In the genomic region with DNA sequence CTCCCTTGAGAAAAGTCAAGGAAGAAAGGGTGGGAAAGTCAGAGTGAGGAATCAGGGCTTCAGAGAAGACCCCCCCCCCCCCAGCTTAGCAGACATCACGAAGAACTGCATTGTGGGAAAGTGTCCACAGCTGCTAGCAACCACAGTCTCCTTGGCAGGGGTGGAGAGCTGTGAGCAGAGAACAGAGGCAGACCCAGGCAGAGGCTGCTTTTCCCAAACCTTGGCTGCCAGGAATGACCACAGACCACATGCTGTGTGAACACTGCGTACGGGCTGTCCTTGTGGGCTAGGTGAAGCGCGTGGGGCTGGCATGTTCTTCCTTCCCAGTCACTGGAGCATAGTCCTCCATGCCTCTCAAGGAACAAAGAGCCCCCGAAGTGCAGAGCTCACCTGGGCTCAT, we compare ENCODE assay signal across 17 mouse cellular contexts.
A peak's percentile ranks its signal among the peaks of the same experiment; 100 is the strongest.
DNase-seq lines count a peak whose midpoint lies in the region; ATAC-seq and TF ChIP-seq lines count a peak whose summit lies in the region.
"Had no signal": no experiment of that assay in that cellular context is flagged by ENCODE, and none has a peak within 500 bp of the region (broad histone marks: within the 10 kb centered on the region; RNA-seq: fewer than 3 reads in every experiment).

No protein-coding gene starts in this region.

- TF ChIP-seq EP300 in ES-Bruce4 (IDR thresholded peaks at IDR 0.05; ENCODE audit: insufficient read depth, low read depth, low read length), result no peak

- WGBS in midbrain, embryonic 10.5 days, result 83% methylated on average over 6 of the region's 6 CpGs
- 83% methylated on average over 6 of the region's 6 CpGs for WGBS in midbrain, embryonic 14.5 days
- WGBS in forebrain, embryonic 15.5 days, result 69% methylated on average over 6 of the region's 6 CpGs
- WGBS in midbrain, postnatal 0 days, result 61% methylated on average over 6 of the region's 6 CpGs
- WGBS in limb, embryonic 10.5 days, result 87% methylated on average over 6 of the region's 6 CpGs

- no peaks in the 10 kb centered on the region for H3K9me3 ChIP-seq in midbrain, embryonic 10.5 days (replicated peaks)
- no peaks in the 10 kb centered on the region for H3K9me3 ChIP-seq in midbrain, embryonic 14.5 days (ENCODE audit: control insufficient read depth, low read length)
- H3K9me3 ChIP-seq in ES-Bruce4 (replicated peaks; ENCODE audit: control insufficient read depth, insufficient read depth, low read length, poor library complexity, severe bottlenecking), result no peaks in the 10 kb centered on the region
- H3K9me3 ChIP-seq in forebrain, embryonic 15.5 days, result no peaks in the 10 kb centered on the region
- H3K9me3 ChIP-seq in midbrain, postnatal 0 days (ENCODE audit: low read length), result no peaks in the 10 kb centered on the region
- no peaks in the 10 kb centered on the region for H3K9me3 ChIP-seq in limb, embryonic 10.5 days (replicated peaks)

- no peak overlapping the region for H3K4me3 ChIP-seq in midbrain, embryonic 10.5 days
- H3K4me3 ChIP-seq in midbrain, embryonic 14.5 days (replicated peaks; ENCODE audit: low read depth, low read length), result no peak overlapping the region
- peak overlapping the region; percentile 29 for H3K4me3 ChIP-seq in ES-Bruce4 (ENCODE audit: low read depth, low read length)
- H3K4me3 ChIP-seq in forebrain, embryonic 15.5 days, result no peak overlapping the region
- H3K4me3 ChIP-seq in midbrain, postnatal 0 days (ENCODE audit: low read depth, low read length), result no peak overlapping the region
- no peak overlapping the region for H3K4me3 ChIP-seq in limb, embryonic 10.5 days

- H3K4me1 ChIP-seq in midbrain, embryonic 10.5 days, result peaks cover 72% of the 10 kb centered on the region
- peaks cover 26% of the 10 kb centered on the region for H3K4me1 ChIP-seq in midbrain, embryonic 14.5 days (ENCODE audit: control insufficient read depth, insufficient read depth, low read length)
- peaks cover 1% of the 10 kb centered on the region for H3K4me1 ChIP-seq in ES-Bruce4 (ENCODE audit: control insufficient read depth, insufficient read depth, low read length)
- peaks cover 46% of the 10 kb centered on the region for H3K4me1 ChIP-seq in forebrain, embryonic 15.5 days
- H3K4me1 ChIP-seq in midbrain, postnatal 0 days (ENCODE audit: insufficient read depth, low read length), result 0 out of 2 replicates have a peak, but pooled peaks cover 3% of the 10 kb centered on the region
- H3K4me1 ChIP-seq in limb, embryonic 10.5 days, result peaks cover 22% of the 10 kb centered on the region

- H3K27ac ChIP-seq in midbrain, embryonic 10.5 days (replicated peaks), result peak overlapping the region; percentile 52; the same call in 1 of the 2 replicates
- no peak overlapping the region for H3K27ac ChIP-seq in midbrain, embryonic 14.5 days (replicated peaks; ENCODE audit: low read depth, low read length)
- peak overlapping the region; percentile 45 for H3K27ac ChIP-seq in ES-Bruce4 (ENCODE audit: insufficient read depth, low read length)
- peak overlapping the region; percentile 89 for H3K27ac ChIP-seq in forebrain, embryonic 15.5 days (replicated peaks)
- no peak overlapping the region for H3K27ac ChIP-seq in midbrain, postnatal 0 days (ENCODE audit: low read depth, low read length)
- no peak overlapping the region; the same call in 1 of the 2 replicates for H3K27ac ChIP-seq in limb, embryonic 10.5 days
- H3K27ac ChIP-seq: liver, embryonic 14.5 days had no signal

- H3K36me3 ChIP-seq in midbrain, embryonic 10.5 days, result no peaks in the 10 kb centered on the region
- no peaks in the 10 kb centered on the region for H3K36me3 ChIP-seq in midbrain, embryonic 14.5 days (ENCODE audit: control insufficient read depth, insufficient read depth, low read length)
- H3K36me3 ChIP-seq in ES-Bruce4 (ENCODE audit: control insufficient read depth, insufficient read depth, low read length, poor library complexity, severe bottlenecking), result no peaks in the 10 kb centered on the region
- no peaks in the 10 kb centered on the region for H3K36me3 ChIP-seq in forebrain, embryonic 15.5 days
- no peaks in the 10 kb centered on the region for H3K36me3 ChIP-seq in midbrain, postnatal 0 days (ENCODE audit: insufficient read depth, low read length)
- H3K36me3 ChIP-seq in limb, embryonic 10.5 days, result no peaks in the 10 kb centered on the region

- no peaks in the 10 kb centered on the region for H3K27me3 ChIP-seq in midbrain, embryonic 10.5 days (ENCODE audit: low read depth, poor library complexity, severe bottlenecking)
- no peaks in the 10 kb centered on the region for H3K27me3 ChIP-seq in midbrain, embryonic 14.5 days (ENCODE audit: control insufficient read depth, insufficient read depth, low read length)
- no peaks in the 10 kb centered on the region for H3K27me3 ChIP-seq in ES-Bruce4 (ENCODE audit: control insufficient read depth, insufficient read depth, low read length, poor library complexity, severe bottlenecking)
- H3K27me3 ChIP-seq in forebrain, embryonic 15.5 days, result no peaks in the 10 kb centered on the region
- H3K27me3 ChIP-seq in midbrain, postnatal 0 days (ENCODE audit: insufficient read depth, low read length), result no peaks in the 10 kb centered on the region
- H3K27me3 ChIP-seq in limb, embryonic 10.5 days (ENCODE audit: low read depth, poor library complexity, severe bottlenecking), result no peaks in the 10 kb centered on the region
- H3K27me3 ChIP-seq: Patski had no signal

- H3K9ac ChIP-seq in midbrain, embryonic 14.5 days (replicated peaks; ENCODE audit: low read length), result no peak overlapping the region
- H3K9ac ChIP-seq in ES-Bruce4 (ENCODE audit: low read depth, poor library complexity, severe bottlenecking), result peak overlapping the region; percentile 6; the same call in 1 of the 2 replicates
- no peak overlapping the region for H3K9ac ChIP-seq in forebrain, embryonic 15.5 days (replicated peaks)
- H3K9ac ChIP-seq in midbrain, postnatal 0 days (replicated peaks; ENCODE audit: low read length, poor library complexity, severe bottlenecking), result no peak overlapping the region
- H3K9ac ChIP-seq: liver, embryonic 14.5 days had no signal

- no peak for TF ChIP-seq POLR2A in ES-Bruce4 (IDR thresholded peaks at IDR 0.05; ENCODE audit: insufficient read depth, low read length)

- H3K4me2 ChIP-seq in midbrain, embryonic 14.5 days (ENCODE audit: low read length), result no peak overlapping the region
- no peak overlapping the region for H3K4me2 ChIP-seq in forebrain, embryonic 15.5 days (replicated peaks)
- H3K4me2 ChIP-seq in midbrain, postnatal 0 days (ENCODE audit: low read depth, low read length, poor library complexity, severe bottlenecking), result no peak overlapping the region

- no peak for ATAC-seq in midbrain, embryonic 14.5 days (ENCODE audit: low FRiP score, low TSS enrichment)
- ATAC-seq in forebrain, embryonic 15.5 days (replicated peaks), result no peak
- no peak for ATAC-seq in midbrain, postnatal 0 days (ENCODE audit: low FRiP score)
- ATAC-seq: lung, postnatal 0 days; Patski had no signal

- no peak for TF ChIP-seq CTCF in ES-Bruce4 (IDR thresholded peaks at IDR 0.05; ENCODE audit: low read depth, low read length)
- no peak for TF ChIP-seq CTCF in midbrain, postnatal 0 days (IDR thresholded peaks at IDR 0.05)

- DNase-seq in midbrain, embryonic 10.5 days (ENCODE audit: low spot score), result no peak
- DNase-seq in midbrain, embryonic 14.5 days, result no peak
- peak; percentile 47 for DNase-seq in midbrain, postnatal 0 days (ENCODE audit: low spot score)
- no peak for DNase-seq in Muller cell, postnatal 12 days (ENCODE audit: inconsistent ontology term)
- no peak for DNase-seq in limb, embryonic 10.5 days (ENCODE audit: low spot score)
- DNase-seq: heart, adult 18-20 months; heart, postnatal 36 days; kidney, adult 11 months; kidney, postnatal 25 days; layer of hippocampus, adult 9-11 months; right cerebral cortex, postnatal 4 days; thymus, adult 18-20 months had no signal

Comparison
In these comparisons a context has a peak if more than half of its experiments do, and no peak if none do; other contexts are left out.
1. H3K27ac ChIP-seq: peak in midbrain, embryonic 10.5 days (single experiment), ES-Bruce4 (single experiment) and forebrain, embryonic 15.5 days (single experiment); none in midbrain, embryonic 14.5 days (single experiment), midbrain, postnatal 0 days (single experiment) and limb, embryonic 10.5 days (single experiment).